Mouse (Mus musculus) gastrocnemius, postnatal 4 days (tissue): Measurements from ENCODE around the gene Tbc1d5. TPM values are rescaled to one million over a fixed set of nuclear protein-coding genes. Genes with fewer than 3 reads are reported as not detected.

Source experiments
- DNase-seq, 2 experiments: peaks; one replicate each; pipeline ENCODE4 v3.0.0; 2021 to 2022; ENCODE audit warnings: low spot score in 2 of 2, mixed read lengths in 2 of 2
- total RNA-seq, 2 experiments: library from RNA; stranded (reverse); gene quantifications; 2 replicates each; pipeline ENCODE4 v1.2.3; 2021

The Tbc1d5 gene
- total RNA-seq, 2 experiments from 2014 or later: 15.2 to 15.8 TPM

GRCm38 (mm10) chr17:51111194-51111593 lies 68.0 kb downstream of the Tbc1d5 start:
- no peak for DNase-seq

- DNase-seq: no peak
These were observed 74.9 kb downstream of the Tbc1d5 start for GRCm38 (mm10) chr17:51104294-51104693.

GRCm38 (mm10) chr17:51043869-51044268 lies 135.3 kb downstream of the Tbc1d5 start:
- DNase-seq: no peak

- DNase-seq: no peak
These were observed 138.3 kb downstream of the Tbc1d5 start for GRCm38 (mm10) chr17:51040861-51041260.

GRCm38 (mm10) chr17:51023227-51023626 lies 155.9 kb downstream of the Tbc1d5 start:
- DNase-seq: no peak

GRCm38 (mm10) chr17:51016384-51016783 lies 162.8 kb downstream of the Tbc1d5 start:
- no peak for DNase-seq

GRCm38 (mm10) chr17:51013908-51014307 lies 165.2 kb downstream of the Tbc1d5 start:
- DNase-seq: no peak

GRCm38 (mm10) chr17:51003179-51003578 lies 176.0 kb downstream of the Tbc1d5 start:
- no peak for DNase-seq

GRCm38 (mm10) chr17:50998216-50998615 lies 180.9 kb downstream of the Tbc1d5 start:
- no peak for DNase-seq

- DNase-seq: no peak
These were observed 185.7 kb downstream of the Tbc1d5 start for GRCm38 (mm10) chr17:50993294-50993993.

GRCm38 (mm10) chr17:50990770-50991405 lies 188.3 kb downstream of the Tbc1d5 start:
- DNase-seq: no peak

- no peak for DNase-seq
These were observed 191.2 kb downstream of the Tbc1d5 start for GRCm38 (mm10) chr17:50987935-50988334.

- no peak for DNase-seq
These were observed 197.2 kb downstream of the Tbc1d5 start for GRCm38 (mm10) chr17:50981933-50982332.

GRCm38 (mm10) chr17:50972142-50972541 lies 207.0 kb downstream of the Tbc1d5 start:
- no peak for DNase-seq

- DNase-seq: no peak
These were observed 213.0 kb downstream of the Tbc1d5 start for GRCm38 (mm10) chr17:50966147-50966546.

- no peak for DNase-seq
These were observed 224.8 kb downstream of the Tbc1d5 start for GRCm38 (mm10) chr17:50954313-50954712.

GRCm38 (mm10) chr17:50922308-50922707 lies 256.8 kb downstream of the Tbc1d5 start:
- DNase-seq: no peak

GRCm38 (mm10) chr17:50915216-50915615 lies 263.9 kb downstream of the Tbc1d5 start:
- no peak for DNase-seq

GRCm38 (mm10) chr17:50908568-50909335 lies 270.4 kb downstream of the Tbc1d5 start:
- DNase-seq: no peak

- DNase-seq: no peak
These were observed 271.0 kb downstream of the Tbc1d5 start for GRCm38 (mm10) chr17:50908160-50908559.

GRCm38 (mm10) chr17:50906630-50907029 lies 272.5 kb downstream of the Tbc1d5 start:
- DNase-seq: no peak

GRCm38 (mm10) chr17:50904463-50904862 lies 274.7 kb downstream of the Tbc1d5 start:
- DNase-seq: no peak
